Mouse (Mus musculus) midbrain, embryonic 14.5 days (tissue): ENCODE measurements around the gene Tnni3k. TPM values are rescaled to one million over a fixed set of nuclear protein-coding genes. Genes with fewer than 3 reads are reported as not detected.
A peak's percentile ranks its signal among the peaks of the same experiment; 100 is the strongest.

ENCODE experiments used
- ATAC-seq: fragments of 200-750 bp; cut with Nextera tagmentation; 2 replicates; pipeline ENCODE4 v1.8.0; 2017; ENCODE audit warnings: moderate number of reproducible peaks, moderate library complexity; ENCODE audit not compliant: low FRiP score, low TSS enrichment
- DNase-seq: peaks from one replicate; pipeline ENCODE4 v3.0.0-alpha.2; 2015
- H3K27ac ChIP-seq: fragments of 300-500 bp; sonication (generic); replicated peaks from 2 replicates; pipeline ENCODE4 v1.5.1; 2014; ENCODE audit warnings: mild to moderate bottlenecking, low read depth, low read length, moderate library complexity
- H3K27me3 ChIP-seq: fragments of 300-500 bp; sonication (generic); 2 replicates; pipeline ENCODE4 v1.6.1; 2014; ENCODE audit warnings: low read length, control low read depth, mixed read lengths; ENCODE audit not compliant: control insufficient read depth, insufficient read depth
- H3K36me3 ChIP-seq: fragments of 300-500 bp; sonication (generic); 2 replicates; pipeline ENCODE4 v1.6.1; 2014; ENCODE audit warnings: low read length, control low read depth; ENCODE audit not compliant: control insufficient read depth, insufficient read depth
- H3K4me1 ChIP-seq: fragments of 300-500 bp; sonication (generic); 2 replicates; pipeline ENCODE4 v1.6.1; 2014; ENCODE audit warnings: mild to moderate bottlenecking, antibody characterized with exemption, low read length, control low read depth; ENCODE audit not compliant: control insufficient read depth, insufficient read depth
- H3K4me2 ChIP-seq: fragments of 300-500 bp; sonication (generic); 2 replicates; pipeline ENCODE4 v1.6.1; 2014; ENCODE audit warnings: mild to moderate bottlenecking, low read length, moderate library complexity
- H3K4me3 ChIP-seq: fragments of 300-500 bp; sonication (generic); replicated peaks from 2 replicates; pipeline ENCODE4 v1.5.1; 2014; ENCODE audit warnings: low read depth, low read length
- H3K9ac ChIP-seq: fragments of 300-500 bp; sonication (generic); replicated peaks from 2 replicates; pipeline ENCODE4 v1.6.1; 2014; ENCODE audit warnings: mild to moderate bottlenecking, low read length, moderate library complexity
- H3K9me3 ChIP-seq: fragments of 300-500 bp; sonication (generic); 2 replicates; pipeline ENCODE4 v1.6.1; 2016; ENCODE audit warnings: low read length, control low read depth, mixed read lengths; ENCODE audit not compliant: control insufficient read depth
- whole genome bisulfite sequencing: fragments of 180-500 bp; shearing (Covaris S2); extraction: QIAGEN DNeasy Blood & Tissue Kit; methylation state at CpG from one replicate; pipeline ENCODE4 v1.1.7; 2014; 5-methylcytosine and 5-hydroxymethylcytosine counted together
- polyA plus RNA-seq: library from polyadenylated mRNA; unstranded; fragments of >200 nt; fragmentation: Nextera tagmentation; extraction: Ambion mirVana; gene quantifications from 2 replicates; pipeline ENCODE4 v1.2.1, GENCODE M21; 2014

Gene Tnni3k
- 0.13 TPM in 1 of 2 replicates, not detected in the other for polyA plus RNA-seq

DNA sequence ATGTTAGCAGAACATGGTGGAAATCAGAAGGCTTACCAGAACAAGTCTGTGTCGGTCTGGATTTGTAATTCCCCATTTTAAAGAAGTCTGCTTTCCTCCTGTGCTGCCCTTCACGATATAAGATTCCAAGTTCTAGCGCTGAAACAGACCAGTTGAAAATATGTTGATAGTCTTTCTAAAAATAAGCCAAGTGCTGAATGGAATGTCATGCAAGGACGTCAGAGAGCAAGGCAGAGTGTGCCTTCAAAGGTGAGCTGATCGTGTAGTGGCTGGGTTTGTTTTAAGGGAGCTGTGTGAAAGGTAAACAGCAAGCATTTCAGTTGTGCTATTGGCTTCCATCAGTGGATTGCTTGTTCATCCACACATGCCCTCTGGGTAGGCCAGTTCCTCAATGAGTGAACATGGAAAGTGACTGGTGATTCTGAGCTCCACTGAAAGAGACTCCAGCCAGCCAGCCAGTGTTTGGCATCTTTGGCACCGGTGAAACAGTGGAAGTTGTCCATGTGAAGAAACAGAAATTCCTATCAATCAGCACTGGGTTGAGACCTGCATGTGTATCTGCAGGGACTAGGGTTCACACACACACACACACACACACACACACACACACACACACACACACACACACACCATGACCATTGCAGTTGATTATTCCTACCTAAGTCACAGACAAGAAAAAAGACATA lies at the start of gene Tnni3k:
Gene Tnni3k, minus strand, starts transcription at position 177 of the 686 bp plus-strand sequence.
- Histone ChIP-seq H3K9ac (no peak within 1 kb of the TSS), H3K27ac (no peak within 1 kb of the TSS), H3K4me2 (no peak within 1 kb of the TSS), H3K4me3 (no peak within 1 kb of the TSS), H3K27me3 (no peaks in the 10 kb centered on the region), H3K36me3 (no peaks in the 10 kb centered on the region), H3K4me1 (no peaks in the 10 kb centered on the region), H3K9me3 (no peaks in the 10 kb centered on the region)
- ATAC-seq = no peak
- WGBS = 84% methylated on average over 6 of the region's 6 CpGs
- no peak for DNase-seq

DNA sequence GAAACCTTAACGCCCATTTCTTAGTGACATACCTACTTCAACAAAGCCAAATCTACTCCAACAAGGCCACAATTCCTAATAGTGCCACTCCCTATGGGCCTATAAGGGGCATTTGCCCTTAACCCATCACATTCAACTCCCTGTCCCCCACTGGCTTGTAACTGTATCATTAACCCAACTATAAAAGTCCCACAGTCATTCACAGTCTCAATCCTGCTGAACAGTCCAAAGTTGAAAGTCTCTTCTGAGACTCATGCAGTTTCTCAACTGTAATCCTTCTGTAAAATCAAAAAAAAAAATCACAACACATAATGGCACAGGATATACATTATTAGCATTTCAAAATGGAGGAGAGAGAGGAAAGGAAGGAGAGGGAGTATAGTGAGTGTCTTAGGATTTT lies 44.1 kb upstream of the Tnni3k start:
- Histone ChIP-seq H3K27me3 (no peaks in the 10 kb centered on the region), H3K9ac (no peak overlapping the region), H3K27ac (no peak overlapping the region), H3K36me3 (no peaks in the 10 kb centered on the region), H3K4me2 (no peak overlapping the region), H3K4me3 (no peak overlapping the region), H3K9me3 (no peaks in the 10 kb centered on the region), H3K4me1 (no peaks in the 10 kb centered on the region)
- ATAC-seq (no peak), DNase-seq (no peak)
- 79% methylated on average over 1 of the region's 1 CpGs for WGBS

DNA sequence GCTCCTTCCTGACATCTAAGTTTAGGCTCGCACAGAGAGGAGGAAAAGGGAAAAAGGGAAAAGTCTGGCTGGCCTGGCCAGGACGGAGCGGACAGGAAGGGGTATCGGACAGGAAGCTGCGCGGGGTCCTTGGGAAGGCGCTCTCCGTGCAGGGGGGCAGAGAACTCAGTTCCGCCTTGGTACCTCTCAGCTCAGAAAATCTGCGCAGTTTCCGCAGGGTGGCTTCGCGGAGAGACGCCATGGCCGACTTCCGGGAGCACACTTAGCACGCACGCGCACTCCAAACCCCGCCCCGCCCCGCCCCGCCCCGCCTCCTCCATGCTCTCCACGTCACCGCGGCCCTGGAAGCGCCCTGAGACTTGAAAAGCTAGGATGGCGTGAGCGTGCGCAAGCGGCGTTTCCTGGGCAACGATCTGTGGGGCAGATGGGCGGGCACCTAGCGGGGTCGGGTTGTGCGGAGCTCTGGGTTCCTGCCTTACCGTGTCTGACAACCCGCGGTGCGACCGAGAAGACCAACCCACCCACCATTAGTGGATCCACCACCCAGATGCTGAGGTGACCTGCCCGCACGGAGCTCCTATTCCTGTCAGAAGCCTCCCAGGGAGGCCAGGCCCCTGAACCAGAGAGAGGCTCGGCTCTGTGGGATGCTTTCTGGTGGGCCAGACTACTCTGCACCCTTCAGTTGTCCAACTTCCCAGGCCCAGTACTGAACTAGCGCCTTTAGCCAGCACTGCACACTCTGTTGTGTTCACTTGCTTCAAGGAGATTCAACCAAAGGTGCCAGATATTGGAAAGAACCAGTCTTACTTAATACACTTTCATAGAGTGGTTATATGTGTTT lies 38.1 kb upstream of the Tnni3k start, which contains the start of the genes Fpgt and Lrriq3:
Gene Fpgt, minus strand, starts transcription at position 288 of the 841 bp plus-strand sequence.
Gene Lrriq3, plus strand, starts transcription at position 319 of the 841 bp plus-strand sequence.
- DNase-seq (peak; percentile 96), ATAC-seq (peak; percentile 99)
- Histone ChIP-seq H3K4me1 (0 out of 2 replicates have a peak, but pooled peaks cover 3% of the 10 kb centered on the region), H3K36me3 (0 out of 2 replicates have a peak, but pooled peaks cover 7% of the 10 kb centered on the region), H3K9me3 (no peaks in the 10 kb centered on the region), H3K27me3 (no peaks in the 10 kb centered on the region), H3K4me3 (peak within 1 kb of the TSS; percentile 52), H3K9ac (peak within 1 kb of the TSS; percentile 73), H3K4me2 (peak within 1 kb of the TSS; percentile 69), H3K27ac (peak within 1 kb of the TSS; percentile 92)
- WGBS = under 1% methylated on average over 47 of the region's 47 CpGs

DNA sequence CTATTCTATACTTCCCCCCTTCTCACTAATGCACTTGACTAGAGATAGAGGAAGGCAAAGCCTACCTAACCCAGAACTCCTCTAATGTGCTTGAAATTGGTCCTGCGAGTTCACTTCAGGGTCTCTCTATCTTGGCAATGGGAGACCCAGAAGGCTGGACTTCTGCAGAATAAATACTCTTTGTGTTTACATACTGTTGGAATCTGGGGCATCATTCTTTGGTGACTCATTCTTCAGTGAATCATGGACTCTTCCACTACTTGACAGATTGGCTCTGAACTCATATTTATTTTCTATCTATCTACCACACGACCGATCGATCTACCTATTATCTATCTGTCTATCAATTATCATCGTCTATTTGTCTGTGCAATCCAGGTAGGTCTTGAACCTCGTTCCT lies 36.9 kb upstream of the Tnni3k start:
- no peak overlapping the region for H3K9ac ChIP-seq
- H3K27me3 ChIP-seq = no peaks in the 10 kb centered on the region
- peaks cover 15% of the 10 kb centered on the region for H3K36me3 ChIP-seq
- no peak overlapping the region for H3K27ac ChIP-seq
- no peak for ATAC-seq
- WGBS = 96% methylated on average over 6 of the region's 6 CpGs
- peak overlapping the region; percentile 69 for H3K4me2 ChIP-seq
- no peaks in the 10 kb centered on the region for H3K9me3 ChIP-seq
- no peak overlapping the region for H3K4me3 ChIP-seq
- DNase-seq = no peak
- H3K4me1 ChIP-seq = 0 out of 2 replicates have a peak, but pooled peaks cover 3% of the 10 kb centered on the region

DNA sequence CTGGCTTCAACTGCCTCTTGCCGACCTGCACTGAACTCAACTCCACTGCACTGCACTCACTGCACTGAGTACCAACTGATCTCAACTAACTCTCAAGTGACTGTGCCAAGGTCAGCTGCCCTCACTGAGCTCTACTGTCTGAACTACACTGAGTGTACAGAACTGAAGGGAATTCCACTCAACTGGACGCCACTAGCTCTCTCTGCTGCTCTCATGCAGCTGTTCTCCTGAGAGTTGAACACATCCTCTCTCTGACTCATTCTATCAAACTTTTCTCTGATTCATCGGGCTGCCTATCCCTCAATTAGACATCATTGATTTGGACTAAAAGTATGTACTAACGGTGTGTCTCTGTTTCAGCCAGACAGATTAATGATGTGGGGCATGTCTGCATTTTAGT lies 22.7 kb upstream of the Tnni3k start:
- DNase-seq = no peak
- 78% methylated on average over 4 of the region's 4 CpGs for WGBS
- H3K27ac ChIP-seq = no peak overlapping the region
- H3K27me3 ChIP-seq = no peaks in the 10 kb centered on the region
- H3K9me3 ChIP-seq = no peaks in the 10 kb centered on the region
- H3K4me1 ChIP-seq = no peaks in the 10 kb centered on the region
- no peak for ATAC-seq
- no peak overlapping the region for H3K4me2 ChIP-seq
- H3K9ac ChIP-seq = no peak overlapping the region
- H3K4me3 ChIP-seq = no peak overlapping the region
- no peaks in the 10 kb centered on the region for H3K36me3 ChIP-seq

DNA sequence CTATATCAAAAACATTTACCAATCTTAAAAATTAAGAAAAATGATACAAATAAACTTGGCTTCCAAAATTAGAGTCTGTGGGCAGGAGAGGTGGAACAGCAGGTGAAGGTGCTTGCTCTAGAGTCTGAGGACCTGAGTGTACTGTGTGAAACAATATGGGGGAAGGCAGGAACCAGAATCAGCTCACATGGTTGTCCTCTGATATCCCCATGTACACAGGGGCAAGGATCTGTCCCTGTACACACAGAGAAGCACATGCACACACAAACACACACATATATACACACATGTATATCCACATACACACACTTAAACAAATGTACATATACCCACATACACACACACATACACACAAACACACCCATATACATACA lies 4.2 kb upstream of the Tnni3k start:
- no peak overlapping the region for H3K4me3 ChIP-seq
- ATAC-seq = no peak
- H3K4me2 ChIP-seq = no peak overlapping the region
- no peaks in the 10 kb centered on the region for H3K27me3 ChIP-seq
- DNase-seq = no peak
- H3K9ac ChIP-seq = no peak overlapping the region
- no peaks in the 10 kb centered on the region for H3K9me3 ChIP-seq
- H3K27ac ChIP-seq = no peak overlapping the region
- no peaks in the 10 kb centered on the region for H3K4me1 ChIP-seq
- H3K36me3 ChIP-seq = no peaks in the 10 kb centered on the region

DNA sequence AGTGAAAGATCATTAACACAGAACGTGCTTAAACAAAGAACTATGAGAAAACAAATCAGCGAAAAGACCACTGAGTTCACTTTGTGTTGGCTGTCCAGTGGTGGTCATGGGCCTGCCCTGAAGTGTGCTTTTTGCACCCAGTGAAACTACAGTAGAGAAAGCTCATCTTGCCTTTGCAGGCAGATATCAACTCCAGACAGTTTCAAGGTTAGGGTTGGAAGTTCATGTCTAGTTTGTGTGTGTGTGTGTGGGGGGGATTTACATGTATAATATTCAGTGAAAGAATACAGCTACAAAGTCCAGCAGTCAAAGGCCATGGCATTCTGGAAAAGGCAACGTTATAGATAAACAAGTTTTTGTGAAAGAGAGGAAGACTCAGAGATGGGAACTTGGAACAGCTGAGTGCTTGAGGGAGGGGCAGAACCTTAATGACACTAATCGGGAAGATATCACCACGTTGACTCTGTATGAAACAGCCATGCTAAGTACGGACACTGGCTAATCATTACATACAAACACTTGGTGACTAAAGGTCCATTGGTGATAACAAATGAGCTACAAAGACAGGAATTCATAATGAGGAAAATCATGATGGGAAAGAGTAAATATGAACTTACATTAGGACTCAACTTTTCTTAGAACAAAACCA lies 3.7 kb upstream of the Tnni3k start:
- ATAC-seq (no peak), DNase-seq (no peak)
- Histone ChIP-seq H3K9ac (no peak overlapping the region), H3K4me1 (no peaks in the 10 kb centered on the region), H3K4me3 (no peak overlapping the region), H3K4me2 (no peak overlapping the region), H3K27ac (no peak overlapping the region), H3K27me3 (no peaks in the 10 kb centered on the region), H3K9me3 (no peaks in the 10 kb centered on the region), H3K36me3 (no peaks in the 10 kb centered on the region)
- WGBS = 84% methylated on average over 6 of the region's 6 CpGs

DNA sequence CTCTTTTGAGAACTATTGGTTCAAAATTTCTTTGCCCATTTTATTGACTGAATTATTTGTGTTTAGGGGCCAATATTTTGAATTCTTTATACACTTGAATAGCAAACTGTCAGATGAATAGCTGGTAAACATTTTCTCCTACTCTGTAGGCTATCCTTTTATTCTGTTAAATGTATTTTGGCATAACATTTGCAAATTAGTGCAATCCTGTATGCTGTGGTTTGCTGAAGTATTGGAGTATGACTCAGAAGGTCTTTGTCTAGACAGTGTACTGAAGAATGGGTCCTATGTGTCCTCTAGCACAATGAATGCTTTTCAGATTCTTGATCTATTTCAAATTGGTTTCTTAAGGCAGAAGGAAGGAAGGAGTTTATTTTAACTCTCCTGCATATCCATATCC lies 2.4 kb upstream of the Tnni3k start:
- Histone ChIP-seq H3K27ac (no peak overlapping the region), H3K9ac (no peak overlapping the region), H3K9me3 (no peaks in the 10 kb centered on the region), H3K4me2 (no peak overlapping the region), H3K4me3 (no peak overlapping the region), H3K27me3 (no peaks in the 10 kb centered on the region), H3K36me3 (no peaks in the 10 kb centered on the region), H3K4me1 (no peaks in the 10 kb centered on the region)
- no peak for DNase-seq
- ATAC-seq = no peak
